Mouse (Mus musculus): ENCODE measurements at regions not wholly inside any gene's neighbourhood (a gene's known extent, or its start where the extent isn't known, plus 50 kb on each side); places are given as distances from the start of the nearest gene placed in this dataset.
"Not testable (repeated sequence)": the region's sequence is repeated elsewhere in the genome, so short reads cannot be mapped to it uniquely, and the experiment has no call there.

GRCm38 (mm10) chr3:21621745-21622144, 454.7 kb upstream of the Tbl1xr1 start:
- DNase-seq (ENCODE audit: low read depth, low spot score) = no peak

GRCm38 (mm10) chr3:21625039-21625438, 451.4 kb upstream of the Tbl1xr1 start:
- DNase-seq (ENCODE audit: low read depth, low spot score) = no peak

GRCm38 (mm10) chr3:21626029-21626428, 450.4 kb upstream of the Tbl1xr1 start:
- DNase-seq (ENCODE audit: low read depth, low spot score) = no peak

DNA sequence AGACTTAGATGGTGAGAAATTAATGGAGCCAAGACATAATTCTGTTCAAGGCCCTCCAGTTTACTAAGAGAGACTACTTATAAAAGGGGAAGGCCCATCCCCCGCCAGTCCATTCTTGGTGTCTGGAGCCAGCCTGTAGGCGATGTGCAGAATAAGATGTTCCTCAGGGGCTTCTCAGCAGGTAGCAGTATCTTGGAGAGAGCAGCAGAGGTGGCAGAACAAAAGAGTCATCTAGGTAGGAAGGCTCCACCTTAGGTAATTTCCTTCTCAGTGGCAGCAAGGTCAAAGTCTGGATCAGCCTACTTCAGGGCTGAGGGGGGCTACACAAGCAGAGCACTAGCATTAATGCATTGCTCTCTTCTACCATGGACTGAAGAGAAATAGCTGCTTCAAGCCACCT, 449.4 kb upstream of the Tbl1xr1 start:
- not testable (repeated sequence) for DNase-seq (ENCODE audit: low read depth, low spot score)

DNA sequence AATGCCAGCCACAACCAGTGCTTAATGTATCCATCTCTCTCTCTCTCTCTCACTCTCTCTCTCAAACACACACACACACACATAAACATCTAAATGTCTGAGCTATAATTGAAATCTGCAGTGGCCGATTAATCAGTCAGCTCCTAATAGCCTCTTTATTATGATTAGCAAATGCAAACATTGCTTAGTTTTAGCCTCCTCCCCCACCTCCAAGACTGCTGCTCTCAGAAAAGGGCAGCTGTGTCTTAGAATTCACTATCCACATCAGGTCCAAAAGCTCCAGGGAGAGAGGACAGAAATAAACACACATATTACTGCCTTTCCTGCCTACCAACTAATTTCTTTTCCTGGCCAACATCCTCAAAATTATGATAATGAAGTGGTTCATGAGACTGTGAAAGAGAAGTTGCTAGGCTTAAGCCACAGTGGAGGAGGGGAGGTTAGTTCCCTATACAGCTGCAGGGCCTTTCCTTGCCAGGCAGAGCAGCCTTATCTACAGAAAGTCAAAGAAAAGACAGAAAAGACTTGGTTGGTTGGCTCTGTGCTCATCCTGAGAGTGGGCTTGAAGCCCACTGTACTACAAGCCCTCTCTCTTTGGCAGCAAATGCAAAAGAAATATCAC, 442.7 kb upstream of the Tbl1xr1 start:
- no peak for DNase-seq (ENCODE audit: low read depth, low spot score)

GRCm38 (mm10) chr3:21634675-21635204, 441.7 kb upstream of the Tbl1xr1 start:
- no peak for DNase-seq (ENCODE audit: low read depth, low spot score)

DNA sequence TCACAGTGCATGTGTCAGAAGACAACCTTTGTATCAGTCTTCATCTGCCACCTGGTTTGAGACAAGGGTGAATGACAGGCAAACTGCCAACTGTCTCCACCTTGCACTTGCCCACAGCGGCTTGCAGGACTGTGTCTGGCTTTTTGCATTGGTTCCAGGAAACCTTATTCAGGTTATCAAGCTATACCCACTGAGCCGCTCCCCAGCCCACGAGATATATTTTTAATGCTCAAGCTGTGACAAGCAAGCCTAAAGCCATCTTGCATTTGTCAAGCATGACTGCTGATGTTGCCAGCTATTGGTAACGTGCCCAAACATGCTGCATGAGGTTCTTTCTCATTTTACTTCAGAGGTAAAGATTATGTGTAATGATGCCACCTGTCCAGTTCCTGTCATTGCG, 437.6 kb upstream of the Tbl1xr1 start:
- DNase-seq (ENCODE audit: low read depth, low spot score) = no peak

GRCm38 (mm10) chr3:21639576-21639975, 436.9 kb upstream of the Tbl1xr1 start:
- no peak for DNase-seq (ENCODE audit: low read depth, low spot score)

DNA sequence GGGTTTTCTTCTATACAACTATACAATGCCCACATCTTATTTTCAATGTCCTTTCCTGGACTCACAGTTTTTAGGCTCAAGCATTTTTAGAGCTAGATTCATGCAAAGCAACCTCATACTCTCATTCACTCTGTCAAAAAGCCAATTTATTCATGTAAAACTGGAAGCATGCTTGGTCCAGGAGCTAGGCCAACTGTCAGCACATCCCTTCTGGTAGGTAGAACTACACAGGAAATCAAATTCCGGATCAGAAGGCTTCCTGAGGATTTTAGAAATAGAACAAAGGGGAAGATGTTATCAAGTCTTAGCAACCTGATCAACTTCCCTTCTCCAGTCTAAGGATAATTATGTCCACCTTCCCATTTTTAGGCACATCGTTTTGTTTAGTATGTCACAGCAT, 432.4 kb upstream of the Tbl1xr1 start:
- no peak for DNase-seq (ENCODE audit: low read depth, low spot score)

DNA sequence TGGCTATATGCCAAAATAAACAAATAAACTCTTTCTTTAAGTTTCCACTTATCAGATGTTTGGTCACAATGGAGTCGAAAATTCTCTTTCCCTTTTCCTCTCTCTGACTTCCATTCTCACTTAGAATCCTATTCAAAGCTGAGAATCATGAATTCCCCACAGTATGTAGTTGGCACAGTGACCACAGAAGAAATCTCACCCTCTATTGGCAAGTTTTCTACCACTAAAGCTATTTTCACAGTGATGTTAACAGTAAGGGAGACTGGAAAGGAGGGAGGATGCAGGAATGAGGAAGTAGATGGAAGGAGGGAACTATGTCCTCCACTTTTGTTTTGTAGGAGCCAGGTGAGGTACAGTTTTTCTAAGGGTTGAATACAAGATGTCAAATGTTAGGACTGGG, 431.2 kb upstream of the Tbl1xr1 start:
- DNase-seq (ENCODE audit: low read depth, low spot score) = no peak

GRCm38 (mm10) chr3:21649885-21650469, 426.5 kb upstream of the Tbl1xr1 start:
- no peak for DNase-seq (ENCODE audit: low read depth, low spot score)

- no peak for DNase-seq (ENCODE audit: low read depth, low spot score)
These were observed 421.2 kb upstream of the Tbl1xr1 start for GRCm38 (mm10) chr3:21655301-21655700.

DNA sequence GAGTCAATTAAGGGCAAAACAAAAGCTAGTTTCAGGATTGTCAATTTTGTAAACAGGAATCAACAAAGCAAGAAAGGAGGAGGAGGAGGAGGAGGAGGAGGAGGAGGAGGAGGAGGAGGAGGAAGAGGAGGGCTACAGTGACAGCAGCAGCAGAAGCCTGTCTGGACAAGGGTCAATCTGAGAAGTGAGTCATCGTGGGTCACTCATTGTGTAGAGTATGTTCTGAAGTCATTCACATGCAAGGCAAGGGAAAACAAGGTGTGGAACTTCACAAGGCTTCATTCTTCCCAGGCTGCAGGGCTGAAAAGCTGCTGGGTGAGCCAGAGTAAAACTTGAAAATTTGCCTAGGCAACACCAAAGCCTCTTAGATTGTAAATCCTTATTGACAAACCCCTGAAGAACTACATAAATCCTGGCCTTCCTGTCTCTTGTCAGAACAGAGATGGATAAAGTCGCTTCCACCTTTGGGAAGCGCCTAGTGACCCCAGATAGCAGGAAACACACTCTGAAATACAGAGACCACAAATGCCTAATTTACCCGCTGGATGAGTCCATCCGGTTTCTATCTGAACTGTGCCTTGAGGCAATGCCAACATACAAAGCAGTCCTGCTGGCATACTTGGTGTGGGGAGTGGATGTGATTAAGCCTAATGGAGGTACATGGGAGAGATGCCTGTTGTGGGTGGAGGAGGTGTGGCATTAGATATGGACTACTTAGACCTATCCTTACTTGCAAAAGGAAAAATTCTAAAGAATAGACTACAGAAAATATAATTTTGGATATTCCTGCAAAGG, 408.9 kb upstream of the Tbl1xr1 start:
- no peak for DNase-seq (ENCODE audit: low read depth, low spot score)

DNA sequence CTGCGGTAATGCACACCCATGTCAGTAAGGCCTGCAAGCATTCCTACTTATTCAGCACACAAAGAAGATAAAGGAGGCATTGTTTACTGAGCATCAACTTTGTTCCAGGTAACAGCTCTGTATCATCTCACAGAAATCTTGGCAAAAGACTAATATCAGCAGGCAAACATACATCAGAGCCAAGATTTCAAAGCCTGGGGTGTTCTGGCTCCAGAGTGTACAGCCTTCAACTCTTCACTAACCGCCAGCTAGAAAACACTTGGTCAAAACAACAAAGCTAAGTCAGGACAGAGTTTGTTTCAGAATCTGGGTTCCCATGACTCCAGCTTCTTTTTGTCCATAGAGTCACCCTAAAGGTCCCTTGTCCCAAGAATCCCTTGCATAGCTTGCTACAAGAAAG, 404.6 kb upstream of the Tbl1xr1 start:
- no peak for DNase-seq (ENCODE audit: low read depth, low spot score)

- no peak for DNase-seq (ENCODE audit: low read depth, low spot score)
These were observed 404.0 kb upstream of the Tbl1xr1 start for GRCm38 (mm10) chr3:21672492-21672891.

DNA sequence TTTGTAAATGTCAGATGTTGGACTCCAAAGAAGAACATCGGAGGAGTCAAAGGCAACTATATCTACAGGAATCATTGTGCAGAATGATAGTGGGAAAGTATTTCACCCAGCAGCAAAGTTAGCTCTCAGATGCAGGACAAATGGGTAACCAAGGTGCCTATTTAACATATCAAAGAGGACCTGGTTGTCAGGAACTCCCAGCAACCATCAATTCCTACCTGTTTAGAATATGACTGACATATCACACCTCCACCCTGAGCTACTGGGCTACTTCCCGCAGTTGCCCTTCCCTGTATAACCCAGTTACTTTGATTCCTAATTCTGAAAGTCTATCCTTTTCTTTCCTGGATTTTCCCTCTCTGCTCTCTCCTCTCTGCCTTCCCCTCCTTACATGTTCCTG, 403.0 kb upstream of the Tbl1xr1 start:
- no peak for DNase-seq (ENCODE audit: low read depth, low spot score)

- no peak for DNase-seq (ENCODE audit: low read depth, low spot score)
These were observed 398.2 kb upstream of the Tbl1xr1 start for GRCm38 (mm10) chr3:21678265-21678664.

DNA sequence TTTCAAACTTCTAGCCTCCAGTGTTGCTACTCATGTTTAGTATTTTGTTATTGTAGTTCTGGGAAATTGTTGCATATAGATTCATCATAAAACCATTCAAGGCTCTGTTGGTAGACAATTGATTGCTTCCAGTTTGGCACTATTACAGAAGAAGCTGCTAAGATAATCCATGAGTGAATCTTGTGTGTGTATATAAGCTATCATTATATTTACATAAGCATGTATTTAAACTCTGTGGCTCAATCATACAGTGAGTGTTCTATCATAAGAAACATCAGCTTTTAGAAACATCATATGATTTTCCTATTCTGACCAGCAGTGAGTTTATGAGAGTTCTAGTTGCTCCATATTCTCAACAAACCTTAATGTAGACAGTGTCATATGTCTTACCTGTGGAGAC, 397.7 kb upstream of the Tbl1xr1 start:
- no peak for DNase-seq (ENCODE audit: low read depth, low spot score)

GRCm38 (mm10) chr3:21697980-21698672, 378.3 kb upstream of the Tbl1xr1 start:
- DNase-seq (ENCODE audit: low read depth, low spot score) = not testable (repeated sequence)

DNA sequence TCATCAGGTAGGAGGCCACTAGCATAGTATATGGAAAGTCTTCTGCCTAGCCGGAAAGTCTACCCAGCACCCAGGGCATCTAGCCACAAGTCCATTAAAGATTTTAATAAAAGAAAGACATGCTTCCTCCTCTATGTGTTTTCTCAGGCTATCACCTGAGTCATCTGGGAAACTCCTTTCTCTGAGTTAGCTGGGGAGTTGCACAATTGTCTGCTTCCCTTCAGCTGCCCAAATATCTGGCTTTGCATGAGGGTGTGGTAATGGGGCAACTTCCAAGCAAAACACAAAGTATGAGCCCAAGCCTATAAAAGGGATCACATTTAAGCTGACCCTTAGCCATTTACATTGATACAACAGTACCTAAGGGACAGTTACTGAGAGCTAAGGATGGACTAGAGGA, 376.9 kb upstream of the Tbl1xr1 start:
- DNase-seq (ENCODE audit: low read depth, low spot score) = no peak

DNA sequence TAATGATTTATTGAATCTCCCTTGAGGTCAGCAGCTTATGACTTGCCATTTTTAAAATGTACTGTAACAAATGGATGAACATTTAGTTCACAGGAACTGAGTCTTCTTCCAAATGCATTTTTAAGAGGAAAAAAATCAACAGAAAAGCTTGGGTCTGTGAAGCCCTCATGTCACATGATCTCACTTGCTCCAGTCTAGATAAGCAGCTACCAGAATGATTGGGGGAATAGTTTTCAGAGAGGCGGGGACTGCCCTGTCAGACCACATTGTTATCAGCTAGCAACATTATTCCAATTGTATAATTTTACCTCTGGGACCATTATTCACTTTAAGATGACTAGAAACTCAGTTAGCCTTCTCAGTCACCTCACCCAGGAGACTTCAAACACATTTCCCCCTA, 376.1 kb upstream of the Tbl1xr1 start:
- DNase-seq (ENCODE audit: low read depth, low spot score) = no peak
